Mouse (Mus musculus): ENCODE results near the gene Clic3. TPM values are rescaled to one million over a fixed set of nuclear protein-coding genes. Genes with fewer than 3 reads are reported as not detected.

Clic3 gene
- total RNA-seq, 2 experiments from 2014 or later, result 0.66 TPM; not detected in 1

- DNase-seq, result no peak
Observed at GRCm38 (mm10) chr2:25442682-25443081, 14.0 kb upstream of the Clic3 start.

- DNase-seq, result no peak
Observed at GRCm38 (mm10) chr2:25450853-25451647, 5.6 kb upstream of the Clic3 start.

- no peak for DNase-seq
Observed at GRCm38 (mm10) chr2:25452951-25453350, 3.7 kb upstream of the Clic3 start.

GRCm38 (mm10) chr2:25457022-25457896, 621 bp downstream of the Clic3 start:
- DNase-seq, result no peak

GRCm38 (mm10) chr2:25458911-25459310, 2.3 kb downstream of the Clic3 start:
- DNase-seq, result no peak

DNA sequence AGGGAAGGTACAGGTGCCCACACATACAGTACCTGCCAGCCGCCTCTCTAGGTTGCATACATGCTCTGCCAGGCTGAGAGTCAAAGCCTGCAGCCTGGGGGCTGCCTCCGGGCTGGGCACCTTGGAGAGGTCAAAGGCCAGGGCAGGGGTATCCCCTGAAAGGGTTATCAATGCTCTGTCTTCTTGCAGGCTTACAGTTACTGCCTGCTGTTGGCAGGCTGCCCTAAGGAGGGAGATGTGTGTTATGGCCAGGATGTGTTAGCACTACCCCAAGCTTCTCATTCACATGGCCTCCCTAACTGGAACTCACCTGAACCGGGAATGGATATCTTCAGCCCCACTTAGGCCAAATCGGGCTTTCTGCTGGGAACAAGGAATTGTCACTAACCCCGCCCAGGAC, 3.5 kb downstream of the Clic3 start:
- DNase-seq, result no peak

DNA sequence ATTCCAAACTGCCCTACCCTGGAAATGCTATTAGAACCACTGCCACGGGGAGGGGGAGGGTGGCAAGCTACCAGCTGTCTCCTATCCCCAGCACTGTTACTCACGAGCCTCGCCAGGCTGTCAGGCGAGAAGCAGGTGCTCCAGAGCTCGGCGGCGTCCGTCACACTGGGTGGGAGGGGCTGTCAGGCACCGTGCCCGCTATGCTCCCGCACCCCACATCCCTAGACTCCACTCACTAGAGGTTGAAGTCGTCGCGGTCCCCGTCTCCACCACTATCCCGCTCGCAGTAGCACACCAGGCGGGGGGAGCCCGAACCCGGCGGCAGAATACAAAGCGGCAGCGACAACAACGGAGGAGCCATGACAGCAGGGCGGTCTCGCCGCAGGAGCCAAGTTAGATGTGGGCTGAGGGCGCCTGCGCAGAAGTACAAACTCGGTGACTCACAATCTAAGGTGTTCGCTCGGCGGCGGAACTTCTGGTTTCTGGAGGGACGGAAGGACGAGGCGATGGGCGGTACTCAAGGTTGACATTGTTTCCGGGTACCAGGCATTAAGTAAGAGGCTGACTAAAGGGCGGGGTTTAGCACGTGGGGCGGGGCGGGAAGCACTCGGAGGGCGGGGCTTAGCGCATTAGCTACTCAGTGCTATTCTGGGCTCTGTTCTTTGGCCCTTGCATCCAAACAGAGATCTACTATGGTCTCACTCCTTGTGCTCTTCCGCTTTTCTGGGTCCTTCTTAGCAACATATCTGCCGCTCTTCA, 4.1 kb downstream of the Clic3 start, which contains the start of gene Paxx:
TSS of gene Paxx (minus strand) at position 544 of the 759 bp plus-strand sequence.
- peak; percentile 90 to 91 for DNase-seq

DNA sequence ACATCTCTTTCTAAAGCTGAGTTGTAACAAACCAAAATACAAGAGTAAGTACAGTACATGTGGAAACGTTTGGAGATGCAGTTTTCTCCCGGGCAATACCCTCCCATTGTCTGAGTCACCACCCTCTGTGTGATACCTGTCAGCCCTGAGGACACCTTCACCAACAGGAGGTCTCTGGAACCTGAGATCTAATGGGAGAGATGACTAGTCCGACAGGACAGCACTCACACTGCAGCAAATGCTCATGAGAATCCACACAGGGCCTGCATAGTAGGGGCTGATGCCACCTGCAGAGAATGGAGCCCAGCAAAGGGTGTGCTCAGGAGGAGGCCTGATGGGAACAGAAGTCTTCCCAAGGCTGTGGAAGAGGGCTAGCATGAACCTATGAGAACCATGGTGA, 4.8 kb downstream of the Clic3 start:
- DNase-seq, result no peak

- DNase-seq, result no peak
Observed at GRCm38 (mm10) chr2:25463630-25464029, 7.0 kb downstream of the Clic3 start.

- DNase-seq, result no peak
Observed at GRCm38 (mm10) chr2:25465256-25465655, 8.6 kb downstream of the Clic3 start.

GRCm38 (mm10) chr2:25465816-25466635, 9.4 kb downstream of the Clic3 start:
- no peak for DNase-seq

DNA sequence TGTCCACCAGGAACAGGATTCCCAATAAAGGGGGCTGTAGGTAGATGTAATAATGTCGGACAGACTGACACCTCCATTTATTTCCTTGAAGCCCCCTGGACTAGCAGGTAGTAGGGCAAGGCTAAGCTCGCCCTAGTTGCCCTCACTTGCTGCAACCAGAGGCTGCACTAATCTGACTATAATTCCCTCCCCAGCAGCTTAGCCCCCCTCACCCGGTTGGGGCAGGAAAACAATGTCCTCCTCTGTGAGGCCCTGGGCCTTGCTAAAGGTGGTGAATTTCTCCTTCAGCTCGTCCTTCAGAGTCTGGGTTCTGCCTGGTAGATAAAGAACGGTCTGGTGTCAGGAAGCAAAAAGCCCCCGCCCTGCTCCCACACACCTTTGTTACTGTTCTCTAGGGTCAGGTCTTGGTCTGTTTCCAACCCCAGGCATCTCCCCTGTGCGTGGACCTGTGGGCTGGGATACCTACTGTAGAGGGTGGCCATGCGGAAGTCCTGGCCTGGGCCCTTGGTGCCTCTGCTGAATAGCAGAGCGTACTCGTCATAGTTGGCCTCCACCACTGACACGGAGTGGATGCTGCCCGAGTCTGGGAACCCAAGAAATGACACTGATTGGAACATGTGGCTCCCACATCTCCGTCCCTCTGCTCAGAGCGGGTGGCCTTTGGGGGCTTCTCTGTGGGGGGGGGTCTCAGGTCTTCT, 11.1 kb downstream of the Clic3 start:
- DNase-seq, result no peak

DNA sequence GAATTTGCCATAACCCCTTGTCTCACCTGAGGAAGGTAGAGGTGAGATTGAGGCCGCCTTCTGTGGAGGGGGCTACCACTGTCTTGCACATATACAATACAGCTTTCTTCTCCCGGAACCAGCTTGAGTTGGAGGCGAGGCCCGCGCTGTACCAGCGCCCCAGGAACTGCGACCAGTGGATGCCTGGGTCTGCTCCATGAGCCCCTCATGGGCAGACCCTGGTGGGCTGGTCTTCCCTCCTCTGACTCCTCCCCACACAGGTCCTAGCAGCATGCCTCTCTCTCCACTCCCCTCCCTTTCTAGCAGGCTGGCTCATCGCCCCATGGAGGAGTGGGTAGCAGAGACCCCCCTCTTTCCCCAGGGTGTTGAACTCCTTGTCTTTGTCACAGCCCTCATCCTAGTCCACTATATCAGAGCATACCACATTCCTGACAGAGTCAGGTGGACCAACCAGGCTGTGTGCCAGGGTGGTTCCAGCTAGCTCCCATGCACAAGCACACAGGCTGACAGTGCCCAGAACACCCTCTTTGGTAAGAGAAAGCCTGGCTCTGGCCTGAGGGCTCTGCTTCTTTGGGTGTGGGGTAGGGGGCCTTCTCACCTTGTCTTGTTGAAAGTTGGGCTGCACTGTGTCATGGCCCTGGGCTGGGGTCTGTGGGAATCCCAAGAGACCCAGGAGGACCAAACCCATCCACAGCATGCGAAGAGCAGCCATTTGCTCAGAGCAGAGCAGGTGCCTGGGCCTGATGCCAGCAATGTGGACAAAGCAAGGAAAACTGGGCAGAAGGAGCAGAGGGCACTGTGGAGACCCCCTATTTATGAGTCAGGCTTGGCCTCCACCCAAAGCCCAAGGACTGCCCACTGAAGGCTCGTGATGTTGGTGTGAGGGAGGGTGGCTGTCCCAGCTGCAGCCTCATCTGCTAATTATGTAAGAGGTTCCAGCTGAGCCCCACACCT, 12.6 kb downstream of the Clic3 start:
- peak; percentile 36 to 58 for DNase-seq

GRCm38 (mm10) chr2:25469969-25470368, 13.3 kb downstream of the Clic3 start, which contains the start of gene Ptgds:
Gene Ptgds, minus strand, starts transcription at chr2:25470046.
- DNase-seq, result no peak

- DNase-seq, result no peak
Observed at GRCm38 (mm10) chr2:25472550-25472949, 15.9 kb downstream of the Clic3 start.

DNA sequence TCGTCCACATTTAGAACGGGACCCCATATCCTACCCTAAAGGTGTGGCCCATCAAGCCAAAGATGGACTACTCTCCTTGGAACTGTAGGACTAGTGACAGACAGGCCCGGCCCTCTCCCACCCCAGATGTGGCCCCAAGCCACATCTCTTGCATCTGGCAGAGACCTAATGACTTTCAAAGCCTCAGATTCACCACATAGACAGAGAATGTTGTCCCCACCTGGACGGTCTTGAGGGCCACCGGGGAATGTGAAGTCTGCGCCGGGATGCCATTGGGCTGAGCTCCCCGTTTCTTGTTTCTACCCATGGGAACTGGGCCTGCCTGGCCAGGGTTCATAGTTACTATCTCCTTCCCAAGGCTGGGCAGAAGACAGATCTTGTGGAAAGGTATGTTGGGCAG, 20.9 kb downstream of the Clic3 start:
- no peak for DNase-seq

DNA sequence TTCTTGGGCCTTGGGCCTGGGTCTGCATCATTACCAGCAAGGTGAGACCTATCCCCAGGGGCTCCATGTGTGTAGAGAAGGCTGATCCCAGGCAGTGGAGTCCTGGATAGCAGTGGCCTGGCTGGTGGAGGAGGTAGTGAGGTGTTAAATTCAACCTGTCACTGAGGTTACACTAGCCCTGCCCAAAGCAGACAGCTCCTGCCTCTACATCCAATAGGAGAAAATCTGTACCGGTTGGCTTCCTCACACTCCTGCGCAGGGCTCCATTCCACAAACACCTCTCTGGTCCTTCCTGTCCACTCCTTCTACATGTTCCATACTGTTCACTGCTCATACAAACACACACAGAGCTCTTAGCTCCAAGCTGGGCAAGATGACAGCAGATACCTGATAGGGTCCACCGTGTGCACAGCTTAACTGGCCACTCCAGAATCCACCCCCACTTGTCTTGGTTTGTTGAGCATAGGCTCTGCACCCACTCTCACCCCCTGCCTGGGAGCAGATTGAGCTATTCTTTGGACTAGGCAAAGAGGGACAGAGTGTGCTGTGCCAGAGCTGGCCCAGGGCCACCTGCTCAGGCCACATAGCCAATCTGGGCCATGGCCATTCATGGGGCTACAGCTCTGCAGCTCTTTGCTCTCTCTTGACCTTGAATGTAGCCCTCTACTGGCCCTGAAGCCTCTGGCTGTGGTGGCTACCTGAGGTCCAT, 21.5 kb downstream of the Clic3 start:
- peak; percentile 66 to 70 for DNase-seq

- DNase-seq, result no peak
Observed at GRCm38 (mm10) chr2:25479551-25480311, 23.1 kb downstream of the Clic3 start.
